Mouse (Mus musculus): ENCODE data around the gene Olfr429. TPM values are rescaled to one million over a fixed set of nuclear protein-coding genes. Genes with fewer than 3 reads are reported as not detected.
"Not testable (repeated sequence)": the region's sequence is repeated elsewhere in the genome, so short reads cannot be mapped to it uniquely, and the experiment has no call there.

Gene Olfr429
- total RNA-seq (2021) = not detected
- long read RNA-seq, experiment 1 = 0 reads
- long read RNA-seq, experiment 2 = 0 reads

- no peak for DNase-seq (ENCODE audit: low spot score in 2 of 2)
Measured at GRCm38 (mm10) chr1:174084031-174084430, at the start of gene Olfr429. Olfr429 (plus strand) TSS chr1:174084331.

- no peak for DNase-seq (ENCODE audit: low spot score in 2 of 2)
Measured at GRCm38 (mm10) chr1:174035841-174036240, 48.3 kb upstream of the Olfr429 start.

GRCm38 (mm10) chr1:174038480-174038879, 45.7 kb upstream of the Olfr429 start:
- DNase-seq (ENCODE audit: low spot score in 2 of 2) = no peak

GRCm38 (mm10) chr1:174040523-174041177, 43.5 kb upstream of the Olfr429 start, which contains the start of gene Olfr433:
Olfr433 (plus strand) TSS chr1:174040705.
- peak in 1 of 2 experiments; percentile 19 for DNase-seq (ENCODE audit: low spot score in 2 of 2)

- not testable (repeated sequence) for DNase-seq (ENCODE audit: low spot score in 2 of 2)
Measured at GRCm38 (mm10) chr1:174042091-174042884, 41.8 kb upstream of the Olfr429 start.

GRCm38 (mm10) chr1:174044431-174044830, 39.7 kb upstream of the Olfr429 start:
- DNase-seq (ENCODE audit: low spot score in 2 of 2) = no peak

GRCm38 (mm10) chr1:174048227-174048626, 35.9 kb upstream of the Olfr429 start:
- DNase-seq (ENCODE audit: low spot score in 2 of 2) = not testable (repeated sequence)

GRCm38 (mm10) chr1:174048893-174049292, 35.2 kb upstream of the Olfr429 start, which contains the start of gene Olfr432:
Olfr432 (plus strand) TSS chr1:174049205.
- no peak for DNase-seq (ENCODE audit: low spot score in 2 of 2)

GRCm38 (mm10) chr1:174049357-174049756, 34.8 kb upstream of the Olfr429 start:
- DNase-seq (ENCODE audit: low spot score in 2 of 2) = not testable (repeated sequence)

- no peak for DNase-seq (ENCODE audit: low spot score in 2 of 2)
Measured at GRCm38 (mm10) chr1:174050532-174050931, 33.6 kb upstream of the Olfr429 start.

- DNase-seq (ENCODE audit: low spot score in 2 of 2) = no peak
Measured at GRCm38 (mm10) chr1:174051515-174051914, 32.6 kb upstream of the Olfr429 start.

- no peak for DNase-seq (ENCODE audit: low spot score in 2 of 2)
Measured at GRCm38 (mm10) chr1:174051931-174052536, 32.1 kb upstream of the Olfr429 start.

- no peak for DNase-seq (ENCODE audit: low spot score in 2 of 2)
Measured at GRCm38 (mm10) chr1:174052981-174053380, 31.1 kb upstream of the Olfr429 start.

GRCm38 (mm10) chr1:174055248-174055647, 28.9 kb upstream of the Olfr429 start:
- no peak for DNase-seq (ENCODE audit: low spot score in 2 of 2)

- no peak for DNase-seq (ENCODE audit: low spot score in 2 of 2)
Measured at GRCm38 (mm10) chr1:174066305-174066704, 17.8 kb upstream of the Olfr429 start, which contains the start of gene Olfr430. Olfr430 (plus strand) TSS chr1:174066605.

GRCm38 (mm10) chr1:174096591-174096990, 12.5 kb downstream of the Olfr429 start, which contains the start of gene Olfr427:
Olfr427 (plus strand) TSS chr1:174096891.
- DNase-seq (ENCODE audit: low spot score in 2 of 2) = no peak

GRCm38 (mm10) chr1:174103735-174104134, 19.6 kb downstream of the Olfr429 start:
- no peak for DNase-seq (ENCODE audit: low spot score in 2 of 2)

GRCm38 (mm10) chr1:174121062-174121461, 36.9 kb downstream of the Olfr429 start, which contains the start of gene Olfr231:
Olfr231 (minus strand) TSS chr1:174121162.
- no peak for DNase-seq (ENCODE audit: low spot score in 2 of 2)

GRCm38 (mm10) chr1:174131217-174131616, 47.1 kb downstream of the Olfr429 start, which contains the start of gene Olfr424:
Olfr424 (plus strand) TSS chr1:174131517.
- DNase-seq (ENCODE audit: low spot score in 2 of 2) = no peak

- no peak for DNase-seq (ENCODE audit: low spot score in 2 of 2)
Measured at GRCm38 (mm10) chr1:174131999-174132398, 47.9 kb downstream of the Olfr429 start.

Measured in gastrocnemius, postnatal 4 days (tissue).